Mouse (Mus musculus): ENCODE measurements around the gene H2afv.

The H2afv gene

GRCm38 (mm10) chr11:6390376-6391053 is 53.7 kb downstream of the H2afv start:
- DNase-seq (ENCODE audit: low spot score in 2 of 2), result no peak

DNA sequence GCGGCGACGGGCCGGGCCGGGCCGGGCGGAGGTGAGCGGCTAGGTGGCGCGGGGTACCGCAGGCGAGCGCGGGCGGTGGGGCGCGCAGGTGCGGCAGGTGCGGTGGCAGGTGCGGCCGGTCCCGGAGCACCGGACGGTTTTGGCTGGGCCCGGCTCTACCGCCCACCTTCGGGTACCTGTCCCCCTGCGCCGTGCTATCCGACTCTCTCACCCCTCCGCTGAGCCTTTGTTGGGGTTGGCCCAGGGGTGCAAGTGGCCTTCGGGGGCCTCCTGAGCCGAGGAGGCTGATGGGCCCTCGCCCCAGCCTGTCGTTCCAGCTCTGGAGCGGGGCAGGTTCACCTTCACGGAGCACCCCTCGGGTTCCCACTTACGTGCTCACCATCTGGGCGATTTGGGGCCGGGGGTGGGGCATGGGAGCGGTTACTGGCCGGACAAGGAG is 54.7 kb downstream of the H2afv start:
- no peak for DNase-seq (ENCODE audit: low spot score in 2 of 2)

- DNase-seq (ENCODE audit: low spot score in 2 of 2), result peak; percentile 92 to 94
Observed at GRCm38 (mm10) chr11:6388726-6389413, 55.4 kb downstream of the H2afv start, which contains the start of gene Zmiz2. Zmiz2 (plus strand) TSS chr11:6389074.

DNA sequence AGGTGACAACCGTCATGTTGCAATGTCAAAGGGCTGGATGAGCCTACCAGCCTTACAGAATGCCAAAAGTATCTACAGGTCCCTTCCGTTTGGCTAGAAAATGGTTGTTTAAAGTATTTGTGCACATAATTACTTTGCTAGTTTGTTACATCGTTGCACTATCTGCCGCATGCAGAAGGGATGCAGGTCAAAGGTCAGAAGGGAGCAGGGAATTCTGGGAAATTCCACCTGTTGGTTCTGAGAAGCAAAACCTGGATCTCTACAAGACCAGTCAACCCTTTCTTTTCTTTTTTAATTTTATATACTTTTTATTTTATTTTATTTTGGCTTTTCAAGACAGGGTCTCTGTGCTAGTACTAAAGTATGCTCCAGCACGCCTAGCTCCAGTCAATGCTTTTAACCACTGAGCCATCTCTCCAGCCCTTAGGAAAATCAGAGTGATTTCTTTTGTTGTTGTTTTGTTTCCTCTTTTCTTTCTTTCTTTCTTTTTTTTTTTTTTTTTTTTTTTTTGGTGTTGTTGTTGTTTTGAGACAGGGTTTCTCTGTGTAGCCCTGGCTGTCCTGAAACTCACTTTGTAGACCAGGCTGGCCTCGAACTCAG is 56.0 kb downstream of the H2afv start:
- DNase-seq (ENCODE audit: low spot score in 2 of 2), result no peak

DNA sequence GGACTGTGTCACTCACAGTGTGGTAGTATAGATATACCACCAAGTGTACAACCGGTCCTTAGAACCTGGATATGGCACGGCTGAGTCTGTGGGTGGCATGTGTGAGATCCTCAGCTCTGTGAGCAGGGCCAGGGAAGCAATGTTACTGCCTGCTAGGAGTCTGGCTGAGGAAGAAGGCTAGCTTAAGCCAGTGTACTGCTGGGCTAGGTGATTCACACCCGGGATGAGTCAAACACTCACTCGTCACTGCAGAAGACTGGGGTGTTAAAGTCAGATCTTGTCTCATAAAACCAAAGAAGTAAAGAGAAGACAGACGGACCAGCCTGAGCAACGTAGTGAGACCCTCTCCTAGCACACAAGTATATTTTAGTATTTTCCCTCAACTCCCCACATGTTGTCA is 63.3 kb downstream of the H2afv start:
- DNase-seq (ENCODE audit: low spot score in 2 of 2), result no peak
